Mouse (Mus musculus): Measurements from ENCODE around the gene Styxl1. TPM values are rescaled to one million over a fixed set of nuclear protein-coding genes. Genes with fewer than 3 reads are reported as not detected.
A peak's percentile ranks its signal among the peaks of the same experiment; 100 is the strongest.

The Styxl1 gene
- polyA plus RNA-seq, 1 experiment from 2014 or later, result 0.35 TPM

DNA sequence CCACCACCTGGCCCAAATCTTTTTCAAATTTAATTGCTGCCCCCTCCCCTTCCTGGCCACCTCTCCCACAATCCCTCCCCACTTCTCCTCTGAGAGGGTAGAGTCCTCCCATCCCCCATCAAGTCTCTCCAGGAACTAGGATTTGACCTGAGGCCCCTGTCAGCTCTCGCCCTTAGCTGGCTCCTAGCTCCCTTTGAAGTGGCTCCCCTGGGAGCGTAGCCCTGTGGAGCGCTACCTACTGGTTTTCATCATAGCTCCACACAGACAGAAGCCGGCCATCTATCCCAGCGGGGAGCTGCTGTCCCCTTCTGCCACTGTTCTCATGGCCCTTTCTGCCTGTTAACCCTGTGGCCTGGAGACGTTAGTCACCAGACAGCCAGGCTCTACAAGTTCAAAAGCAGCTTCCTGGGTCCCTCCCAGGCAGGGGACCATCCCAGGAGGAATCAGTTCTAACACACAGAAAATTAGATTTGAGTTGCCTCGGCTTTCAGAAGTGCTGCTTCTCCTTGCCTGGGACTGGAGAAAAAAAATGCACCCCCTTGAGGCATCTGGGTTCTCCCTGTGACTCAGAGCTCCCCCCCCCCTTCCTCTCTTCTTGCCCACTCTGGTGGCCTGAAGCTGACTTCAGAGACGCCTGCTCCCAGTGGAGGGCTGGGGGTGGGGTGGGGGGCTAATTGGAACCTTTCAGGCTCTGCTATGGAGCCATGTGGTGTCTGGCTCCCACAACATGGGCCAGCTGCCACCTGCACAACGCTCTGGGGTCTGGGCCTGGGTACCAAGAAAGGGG lies 53.5 kb downstream of the Styxl1 start:
- WGBS, result 29% methylated on average over 9 of the region's 9 CpGs
- Histone ChIP-seq H3K27ac (ENCODE audit: low read length) (peak overlapping the region; percentile 73), H3K4me3 (ENCODE audit: low read length) (no peak overlapping the region), H3K4me2 (ENCODE audit: low read depth, low read length) (peak overlapping the region; percentile 33; the same call in 1 of the 2 replicates), H3K36me3 (ENCODE audit: control insufficient read depth, insufficient read depth, low read length) (peaks cover 6% of the 10 kb centered on the region), H3K27me3 (replicated peaks; ENCODE audit: control insufficient read depth, insufficient read depth, low read length) (no peaks in the 10 kb centered on the region), H3K9me3 (ENCODE audit: control insufficient read depth, low read length) (no peaks in the 10 kb centered on the region), H3K9ac (ENCODE audit: low read depth, low read length) (peak overlapping the region; percentile 57; the same call in 1 of the 2 replicates), H3K4me1 (ENCODE audit: control insufficient read depth, insufficient read depth, low read length) (peaks cover 38% of the 10 kb centered on the region)
- ATAC-seq, result peak; percentile 34

DNA sequence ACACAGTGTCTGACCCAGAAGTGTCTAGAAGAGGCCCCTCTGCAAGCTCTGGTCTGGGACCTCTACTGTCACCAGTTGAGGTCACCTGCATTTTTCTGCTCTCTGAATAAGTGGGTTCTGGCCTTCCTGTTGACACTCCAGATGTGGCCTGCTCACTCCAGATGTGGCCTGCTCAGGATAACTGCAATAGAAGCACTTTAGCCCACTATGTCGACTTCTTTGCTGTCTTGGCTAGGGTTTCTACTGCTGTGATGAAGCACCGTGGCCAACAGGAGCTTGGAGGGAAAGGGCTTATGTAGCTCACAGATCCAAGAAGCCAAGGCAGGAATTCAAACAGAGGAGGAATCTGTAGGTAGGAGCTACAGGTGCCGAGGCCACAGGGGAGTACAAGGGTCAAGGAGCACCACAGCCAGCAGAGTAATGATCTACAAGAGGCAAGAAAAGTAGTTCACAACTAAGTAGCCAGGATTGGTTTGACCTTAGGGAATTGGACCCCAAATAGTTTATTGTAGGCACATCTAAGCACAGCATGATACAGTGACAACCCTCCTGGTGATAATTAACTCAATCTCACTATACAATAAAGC lies 54.9 kb downstream of the Styxl1 start:
- H3K27me3 ChIP-seq (replicated peaks; ENCODE audit: control insufficient read depth, insufficient read depth, low read length), result no peaks in the 10 kb centered on the region
- ATAC-seq, result no peak
- no peak overlapping the region for H3K9ac ChIP-seq (ENCODE audit: low read depth, low read length)
- 46% methylated on average over 3 of the region's 3 CpGs for WGBS
- no peak overlapping the region for H3K4me2 ChIP-seq (ENCODE audit: low read depth, low read length)
- no peaks in the 10 kb centered on the region for H3K9me3 ChIP-seq (ENCODE audit: control insufficient read depth, low read length)
- H3K4me3 ChIP-seq (ENCODE audit: low read length), result no peak overlapping the region
- no peak overlapping the region for H3K27ac ChIP-seq (ENCODE audit: low read length)
- no peaks in the 10 kb centered on the region for H3K36me3 ChIP-seq (ENCODE audit: control insufficient read depth, insufficient read depth, low read length)
- peaks cover 41% of the 10 kb centered on the region for H3K4me1 ChIP-seq (ENCODE audit: control insufficient read depth, insufficient read depth, low read length)

DNA sequence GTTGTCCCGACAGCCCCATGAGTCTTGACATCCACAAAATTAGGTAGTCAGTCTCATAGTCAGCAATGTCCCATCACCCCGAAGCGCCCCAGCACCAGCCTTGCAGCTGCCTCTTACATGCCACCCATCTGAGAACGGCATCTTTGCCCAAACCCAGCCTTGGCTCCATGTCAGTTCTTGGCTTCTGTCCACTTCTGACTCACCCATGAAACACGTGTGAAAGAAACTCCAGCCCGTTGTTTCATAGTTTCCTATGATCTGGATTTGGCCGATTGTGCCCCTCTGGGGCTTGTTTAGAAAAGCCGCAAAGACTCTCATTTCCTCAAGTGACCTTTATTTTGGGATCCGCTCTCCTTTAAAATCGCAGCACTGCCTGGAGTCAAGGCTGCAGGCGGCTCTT lies 56.1 kb downstream of the Styxl1 start:
- H3K9ac ChIP-seq (ENCODE audit: low read depth, low read length), result no peak overlapping the region
- H3K27me3 ChIP-seq (replicated peaks; ENCODE audit: control insufficient read depth, insufficient read depth, low read length), result no peaks in the 10 kb centered on the region
- no peak overlapping the region for H3K4me3 ChIP-seq (ENCODE audit: low read length)
- H3K9me3 ChIP-seq (ENCODE audit: control insufficient read depth, low read length), result no peaks in the 10 kb centered on the region
- no peak for ATAC-seq
- peaks cover 39% of the 10 kb centered on the region for H3K4me1 ChIP-seq (ENCODE audit: control insufficient read depth, insufficient read depth, low read length)
- H3K36me3 ChIP-seq (ENCODE audit: control insufficient read depth, insufficient read depth, low read length), result no peaks in the 10 kb centered on the region; the same call in 1 of the 2 replicates
- no peak overlapping the region for H3K27ac ChIP-seq (ENCODE audit: low read length)
- 77% methylated on average over 11 of the region's 11 CpGs for WGBS
- no peak overlapping the region for H3K4me2 ChIP-seq (ENCODE audit: low read depth, low read length)

DNA sequence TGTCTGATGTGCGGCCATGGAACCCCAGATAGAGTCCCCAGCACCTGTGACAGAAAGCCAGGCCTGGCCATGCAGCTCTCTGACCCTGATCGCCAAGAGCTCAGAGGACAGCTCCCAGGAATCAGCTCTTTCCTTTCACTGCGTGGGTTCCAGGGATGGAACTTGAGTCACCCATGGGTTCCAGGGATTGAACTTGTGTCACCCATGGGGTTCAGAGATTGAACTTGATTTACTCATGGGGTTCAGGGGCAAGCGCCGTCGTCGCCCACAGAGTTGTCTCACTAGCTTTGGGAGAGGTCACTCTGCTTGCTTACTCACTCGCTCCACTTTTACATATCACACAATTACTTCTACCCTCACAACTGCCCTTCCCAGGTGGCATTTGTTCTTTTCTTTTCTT lies 57.1 kb downstream of the Styxl1 start:
- no peak overlapping the region for H3K27ac ChIP-seq (ENCODE audit: low read length)
- no peak overlapping the region for H3K9ac ChIP-seq (ENCODE audit: low read depth, low read length)
- H3K27me3 ChIP-seq (replicated peaks; ENCODE audit: control insufficient read depth, insufficient read depth, low read length), result no peaks in the 10 kb centered on the region
- no peaks in the 10 kb centered on the region for H3K9me3 ChIP-seq (ENCODE audit: control insufficient read depth, low read length)
- peaks cover 29% of the 10 kb centered on the region for H3K4me1 ChIP-seq (ENCODE audit: control insufficient read depth, insufficient read depth, low read length)
- H3K36me3 ChIP-seq (ENCODE audit: control insufficient read depth, insufficient read depth, low read length), result peaks cover 3% of the 10 kb centered on the region; the same call in 1 of the 2 replicates
- no peak overlapping the region for H3K4me3 ChIP-seq (ENCODE audit: low read length)
- ATAC-seq, result no peak
- 94% methylated on average over 8 of the region's 8 CpGs for WGBS
- H3K4me2 ChIP-seq (ENCODE audit: low read depth, low read length), result no peak overlapping the region

DNA sequence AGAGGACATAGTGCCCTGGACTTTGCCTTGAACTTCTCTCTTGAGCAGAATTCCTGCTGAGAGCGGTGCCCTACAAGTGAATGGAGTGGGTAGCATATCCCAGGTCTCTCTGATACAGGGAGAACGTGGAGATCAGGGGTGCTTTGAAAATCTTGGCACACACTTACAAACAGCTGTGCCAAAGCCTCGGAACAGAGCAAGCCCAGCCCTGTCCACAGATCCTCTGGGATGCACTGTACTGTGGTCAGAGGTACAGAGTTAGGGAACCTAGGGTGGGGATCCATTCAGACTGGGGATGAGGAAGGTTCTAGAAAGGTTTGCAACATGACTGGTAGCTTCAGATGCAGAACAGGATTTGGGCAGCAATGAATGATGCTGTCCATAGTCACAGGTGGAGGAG lies 58.1 kb downstream of the Styxl1 start:
- no peak overlapping the region for H3K27ac ChIP-seq (ENCODE audit: low read length)
- ATAC-seq, result no peak
- H3K4me3 ChIP-seq (ENCODE audit: low read length), result no peak overlapping the region
- no peaks in the 10 kb centered on the region for H3K27me3 ChIP-seq (replicated peaks; ENCODE audit: control insufficient read depth, insufficient read depth, low read length)
- peaks cover 20% of the 10 kb centered on the region for H3K4me1 ChIP-seq (ENCODE audit: control insufficient read depth, insufficient read depth, low read length)
- H3K9ac ChIP-seq (ENCODE audit: low read depth, low read length), result no peak overlapping the region
- no peak overlapping the region for H3K4me2 ChIP-seq (ENCODE audit: low read depth, low read length)
- no peaks in the 10 kb centered on the region for H3K9me3 ChIP-seq (ENCODE audit: control insufficient read depth, low read length)
- peaks cover 3% of the 10 kb centered on the region; the same call in 1 of the 2 replicates for H3K36me3 ChIP-seq (ENCODE audit: control insufficient read depth, insufficient read depth, low read length)
- WGBS, result 76% methylated on average over 3 of the region's 3 CpGs

DNA sequence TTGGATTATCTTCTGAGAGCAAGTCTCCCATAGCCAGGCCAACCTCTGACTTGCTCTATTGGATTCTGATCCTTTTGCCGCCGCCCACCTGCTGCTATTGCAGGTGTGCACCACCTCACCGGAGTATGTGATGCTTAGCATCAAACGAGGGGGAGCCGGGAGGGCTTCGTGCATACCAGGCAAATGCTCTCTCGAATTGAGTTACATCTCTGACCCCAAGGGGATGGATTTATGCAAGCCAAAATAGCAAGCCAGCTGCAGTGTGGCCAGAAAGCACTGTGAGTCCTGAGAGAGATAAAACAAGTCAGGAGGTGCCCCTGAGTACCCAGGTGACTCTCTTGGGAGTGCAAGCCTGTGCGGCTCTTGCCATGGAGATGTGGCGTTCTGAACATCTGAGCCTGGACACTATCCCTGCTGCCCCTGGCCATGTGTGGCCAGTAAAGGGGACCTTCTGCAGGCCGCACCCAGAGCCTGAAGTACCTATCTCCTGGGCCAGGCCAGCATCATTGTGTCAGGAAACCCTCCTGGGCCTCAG lies 58.5 kb downstream of the Styxl1 start:
- peaks cover 15% of the 10 kb centered on the region for H3K4me1 ChIP-seq (ENCODE audit: control insufficient read depth, insufficient read depth, low read length)
- 87% methylated on average over 10 of the region's 10 CpGs for WGBS
- no peak for ATAC-seq
- H3K36me3 ChIP-seq (ENCODE audit: control insufficient read depth, insufficient read depth, low read length), result peaks cover 3% of the 10 kb centered on the region; the same call in 1 of the 2 replicates
- no peak overlapping the region for H3K4me3 ChIP-seq (ENCODE audit: low read length)
- no peaks in the 10 kb centered on the region for H3K9me3 ChIP-seq (ENCODE audit: control insufficient read depth, low read length)
- H3K9ac ChIP-seq (ENCODE audit: low read depth, low read length), result no peak overlapping the region
- no peak overlapping the region for H3K4me2 ChIP-seq (ENCODE audit: low read depth, low read length)
- H3K27me3 ChIP-seq (replicated peaks; ENCODE audit: control insufficient read depth, insufficient read depth, low read length), result no peaks in the 10 kb centered on the region
- no peak overlapping the region for H3K27ac ChIP-seq (ENCODE audit: low read length)

DNA sequence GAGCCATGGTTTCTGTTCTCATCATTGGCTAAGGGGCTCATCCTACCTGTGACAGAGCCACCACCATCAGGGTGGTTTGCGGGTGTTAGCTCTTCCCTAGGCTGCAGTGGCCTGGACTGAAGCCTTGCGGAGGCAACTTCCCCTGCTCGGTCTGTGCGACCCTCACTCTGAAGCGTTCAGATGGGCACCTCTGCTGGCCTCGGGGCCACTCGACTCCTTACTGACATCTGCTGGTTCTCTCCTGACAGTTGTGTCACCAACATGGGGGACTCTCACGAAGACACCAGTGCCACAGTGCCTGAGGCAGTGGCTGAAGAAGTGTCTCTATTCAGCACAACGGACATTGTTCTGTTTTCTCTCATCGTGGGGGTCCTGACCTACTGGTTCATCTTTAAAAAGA lies 62.6 kb downstream of the Styxl1 start:
- ATAC-seq, result no peak
- WGBS, result 58% methylated on average over 10 of the region's 10 CpGs
- no peak overlapping the region for H3K9ac ChIP-seq (ENCODE audit: low read depth, low read length)

DNA sequence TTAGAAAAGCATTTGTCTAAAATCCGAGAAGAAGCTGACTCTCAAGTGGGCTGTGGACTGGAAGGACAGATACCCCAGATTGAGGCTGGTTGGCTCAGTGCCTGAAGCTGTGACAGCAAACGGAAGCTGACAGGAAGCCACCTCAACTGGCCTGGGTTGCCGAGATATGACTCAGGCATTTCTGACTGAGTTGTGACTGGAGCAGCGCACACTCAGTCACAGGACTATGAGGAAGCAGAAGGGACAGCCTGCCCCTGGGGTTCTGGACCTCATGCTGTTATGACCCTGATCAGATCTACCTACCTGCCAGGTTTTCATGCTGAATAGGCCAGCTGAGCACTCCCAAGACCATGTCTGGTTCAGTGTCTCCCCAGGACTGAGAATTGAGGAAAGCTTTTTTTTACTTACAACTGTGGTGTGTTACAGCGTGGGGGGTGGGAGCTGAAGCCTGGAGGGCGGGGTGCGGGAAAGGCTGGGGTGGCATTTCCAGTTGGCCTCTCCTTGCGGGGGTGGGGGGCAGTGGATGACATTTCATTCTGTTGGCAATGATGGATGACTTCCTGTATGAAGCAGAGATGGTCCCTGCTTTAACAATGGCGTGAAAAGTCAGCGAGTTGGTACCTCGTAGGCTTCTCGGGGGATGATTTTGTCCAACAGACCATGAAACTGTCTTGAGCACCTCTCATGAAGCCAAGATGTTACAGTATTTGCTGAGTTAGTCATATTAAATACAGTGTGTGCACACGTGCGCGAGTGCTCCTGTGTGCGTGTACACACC lies 64.6 kb downstream of the Styxl1 start:
- no peaks in the 10 kb centered on the region for H3K27me3 ChIP-seq (replicated peaks; ENCODE audit: control insufficient read depth, insufficient read depth, low read length)
- H3K9ac ChIP-seq (ENCODE audit: low read depth, low read length), result no peak overlapping the region
- H3K27ac ChIP-seq (ENCODE audit: low read length), result no peak overlapping the region
- H3K4me2 ChIP-seq (ENCODE audit: low read depth, low read length), result no peak overlapping the region
- peak; percentile 73 for ATAC-seq
- H3K4me3 ChIP-seq (ENCODE audit: low read length), result no peak overlapping the region
- no peaks in the 10 kb centered on the region for H3K9me3 ChIP-seq (ENCODE audit: control insufficient read depth, low read length)
- H3K36me3 ChIP-seq (ENCODE audit: control insufficient read depth, insufficient read depth, low read length), result peaks cover 6% of the 10 kb centered on the region; the same call in 1 of the 2 replicates
- WGBS, result 65% methylated on average over 16 of the region's 16 CpGs
- H3K4me1 ChIP-seq (ENCODE audit: control insufficient read depth, insufficient read depth, low read length), result peaks cover 8% of the 10 kb centered on the region; the same call in 1 of the 2 replicates

More for the DNA sequence above, 62.6 kb downstream of the Styxl1 start:
- Histone ChIP-seq H3K4me1 (ENCODE audit: control insufficient read depth, insufficient read depth, low read length) (peaks cover 11% of the 10 kb centered on the region; the same call in 1 of the 2 replicates), H3K4me3 (ENCODE audit: low read length) (no peak overlapping the region), H3K9me3 (ENCODE audit: control insufficient read depth, low read length) (no peaks in the 10 kb centered on the region), H3K4me2 (ENCODE audit: low read depth, low read length) (no peak overlapping the region), H3K27ac (ENCODE audit: low read length) (no peak overlapping the region), H3K27me3 (replicated peaks; ENCODE audit: control insufficient read depth, insufficient read depth, low read length) (no peaks in the 10 kb centered on the region), H3K36me3 (ENCODE audit: control insufficient read depth, insufficient read depth, low read length) (peaks cover 3% of the 10 kb centered on the region; the same call in 1 of the 2 replicates)

DNA sequence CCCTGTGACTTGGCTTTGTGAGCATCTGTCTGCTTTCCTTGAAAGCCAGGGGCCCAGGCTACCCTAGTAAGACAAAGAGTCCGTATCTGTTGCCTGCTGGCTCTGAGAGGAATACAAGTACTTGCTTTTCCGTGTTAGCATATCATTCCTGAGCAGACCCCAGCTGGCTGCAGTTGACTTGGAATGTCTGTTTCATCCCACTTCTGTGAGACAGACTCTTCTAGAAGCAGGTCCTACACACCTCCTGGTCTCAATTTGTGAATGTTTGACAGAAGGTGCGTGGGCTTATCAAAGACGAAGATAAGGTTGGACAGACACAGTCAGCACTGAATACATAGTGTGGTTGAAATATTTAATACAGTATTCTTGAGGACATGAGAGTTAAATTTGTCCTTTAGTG lies 65.4 kb downstream of the Styxl1 start:
- H3K4me2 ChIP-seq (ENCODE audit: low read depth, low read length), result no peak overlapping the region
- ATAC-seq, result no peak
- no peaks in the 10 kb centered on the region for H3K27me3 ChIP-seq (replicated peaks; ENCODE audit: control insufficient read depth, insufficient read depth, low read length)
- no peak overlapping the region for H3K4me3 ChIP-seq (ENCODE audit: low read length)
- no peak overlapping the region for H3K27ac ChIP-seq (ENCODE audit: low read length)
- H3K9me3 ChIP-seq (ENCODE audit: control insufficient read depth, low read length), result no peaks in the 10 kb centered on the region
- peaks cover 8% of the 10 kb centered on the region; the same call in 1 of the 2 replicates for H3K4me1 ChIP-seq (ENCODE audit: control insufficient read depth, insufficient read depth, low read length)
- no peak overlapping the region for H3K9ac ChIP-seq (ENCODE audit: low read depth, low read length)
- WGBS, result 53% methylated on average over 4 of the region's 4 CpGs
- peaks cover 6% of the 10 kb centered on the region; the same call in 1 of the 2 replicates for H3K36me3 ChIP-seq (ENCODE audit: control insufficient read depth, insufficient read depth, low read length)

Measured in intestine, embryonic 16.5 days (tissue).